Mouse (Mus musculus) embryonic fibroblast, embryonic 13.5 days (primary cell): ENCODE results near the gene Eif4g1.

Experiments used
- CTCF ChIP-seq: IDR thresholded peaks from 2 replicates; pipeline ENCODE4 v1.5.1; 2011; ENCODE audit warnings: mild to moderate bottlenecking, control low read depth, low read length, moderate library complexity, borderline replicate concordance; ENCODE audit not compliant: insufficient read depth
- POLR2A ChIP-seq: IDR thresholded peaks from 2 replicates; pipeline ENCODE4 v1.6.1; 2011; ENCODE audit warnings: low read depth, mild to moderate bottlenecking, control low read depth, low read length, moderate library complexity

DNA sequence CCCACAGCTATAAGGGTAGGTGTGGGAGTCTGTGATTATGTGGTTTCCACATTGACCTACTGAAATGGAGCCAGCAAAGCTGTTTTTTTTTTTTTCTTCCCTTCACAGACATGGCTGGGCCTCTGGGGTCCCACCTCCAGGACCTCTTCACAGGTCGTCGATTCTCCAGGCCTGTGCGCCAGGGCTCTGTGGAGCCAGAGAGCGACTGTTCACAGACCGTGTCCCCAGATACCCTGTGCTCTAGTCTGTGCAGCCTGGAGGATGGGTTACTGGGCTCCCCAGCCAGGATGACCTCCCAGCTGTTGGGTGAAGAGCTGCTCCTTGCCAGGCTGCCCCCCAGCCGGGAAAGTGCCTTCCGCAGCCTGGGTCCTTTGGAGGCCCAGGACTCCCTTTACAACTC is 33.2 kb downstream of the Eif4g1 start:
- no peak for TF ChIP-seq CTCF
- TF ChIP-seq POLR2A: no peak
